ENCODE assay signal across 9 mouse cellular contexts in genomic region chr17:49627011-49627794, GRCm38 (mm10). TPM values are rescaled to one million over a fixed set of nuclear protein-coding genes. Genes with fewer than 3 reads are reported as not detected.
DNase-seq lines count a peak whose midpoint lies in the region; ATAC-seq and TF ChIP-seq lines count a peak whose summit lies in the region.
"Had no signal": no experiment of that assay in that cellular context is flagged by ENCODE, and none has a peak within 500 bp of the region (broad histone marks: within the 10 kb centered on the region; RNA-seq: fewer than 3 reads in every experiment).

No protein-coding gene starts in this region.

- H3K4me2 ChIP-seq in lung, embryonic 14.5 days = no peak overlapping the region
- H3K4me2 ChIP-seq in kidney, embryonic 16.5 days (replicated peaks; ENCODE audit: low read depth, low read length) = no peak overlapping the region
- no peak overlapping the region for H3K4me2 ChIP-seq in stomach, embryonic 14.5 days (replicated peaks; ENCODE audit: low read depth, low read length)

- H3K4me3 ChIP-seq in lung, embryonic 14.5 days (ENCODE audit: low read depth, low read length) = no peak overlapping the region
- no peak overlapping the region for H3K4me3 ChIP-seq in lung, adult 2 months (replicated peaks; ENCODE audit: extremely low read depth, low read depth, low read length)
- no peak overlapping the region for H3K4me3 ChIP-seq in kidney, embryonic 16.5 days (ENCODE audit: low read length)
- no peak overlapping the region for H3K4me3 ChIP-seq in stomach, embryonic 14.5 days (ENCODE audit: low read depth, low read length)
- H3K4me3 ChIP-seq in gastrocnemius, adult 2 months = no peak overlapping the region

- H3K27ac ChIP-seq in lung, embryonic 14.5 days (ENCODE audit: low read depth) = no peak overlapping the region
- H3K27ac ChIP-seq in kidney, embryonic 16.5 days (ENCODE audit: low read length) = no peak overlapping the region
- no peak overlapping the region for H3K27ac ChIP-seq in stomach, embryonic 14.5 days (ENCODE audit: low read length)
- no peak overlapping the region for H3K27ac ChIP-seq in gastrocnemius, adult 2 months

- H3K27me3 ChIP-seq in lung, embryonic 14.5 days (ENCODE audit: insufficient read depth, low read length) = no peaks in the 10 kb centered on the region
- no peaks in the 10 kb centered on the region for H3K27me3 ChIP-seq in kidney, embryonic 16.5 days (ENCODE audit: insufficient read depth, low read length)
- no peaks in the 10 kb centered on the region for H3K27me3 ChIP-seq in stomach, embryonic 14.5 days (ENCODE audit: control insufficient read depth, insufficient read depth, low read length)

- peak; percentile 75; the same call in 1 of the 2 replicates for ATAC-seq in lung, embryonic 14.5 days (ENCODE audit: insufficient read depth)
- peak; percentile 85 for ATAC-seq in kidney, embryonic 16.5 days (ENCODE audit: low FRiP score, low TSS enrichment)
- ATAC-seq in stomach, embryonic 14.5 days (ENCODE audit: insufficient number of reproducible peaks, insufficient read depth, low FRiP score, low read depth) = peak; percentile 77

- H3K9ac ChIP-seq in lung, embryonic 14.5 days = no peak overlapping the region
- H3K9ac ChIP-seq in kidney, embryonic 16.5 days (replicated peaks; ENCODE audit: low read length) = no peak overlapping the region
- H3K9ac ChIP-seq in stomach, embryonic 14.5 days (replicated peaks; ENCODE audit: low read depth, low read length) = no peak overlapping the region

- no peaks in the 10 kb centered on the region for H3K9me3 ChIP-seq in lung, embryonic 14.5 days (ENCODE audit: low read depth, low read length)
- H3K9me3 ChIP-seq in kidney, embryonic 16.5 days (ENCODE audit: low read length) = no peaks in the 10 kb centered on the region; the same call in 1 of the 2 replicates
- H3K9me3 ChIP-seq in stomach, embryonic 14.5 days (ENCODE audit: control insufficient read depth, low read depth, low read length) = no peaks in the 10 kb centered on the region

- TF ChIP-seq POLR2A in lung, adult 2 months (IDR thresholded peaks at IDR 0.05; ENCODE audit: borderline replicate concordance, extremely low read depth, low read depth, low read length) = no peak

- TF ChIP-seq CTCF in lung, embryonic 14.5 days (IDR thresholded peaks at IDR 0.05; ENCODE audit: low read depth) = no peak
- no peak for TF ChIP-seq CTCF in lung, adult 2 months (IDR thresholded peaks at IDR 0.05; ENCODE audit: insufficient read depth, low read length)
- TF ChIP-seq CTCF in gastrocnemius, adult 2 months (IDR thresholded peaks at IDR 0.05) = no peak

- intact Hi-C loops in heart, postnatal 10 days (cut with DNase I) = no loop called here
- intact Hi-C loops in gastrocnemius, adult 2 months (cut with DNase I) = no loop called here

- H3K36me3 ChIP-seq in lung, embryonic 14.5 days (ENCODE audit: insufficient read depth) = no peaks in the 10 kb centered on the region
- no peaks in the 10 kb centered on the region for H3K36me3 ChIP-seq in kidney, embryonic 16.5 days (ENCODE audit: insufficient read depth, low read length)
- H3K36me3 ChIP-seq in stomach, embryonic 14.5 days (ENCODE audit: control insufficient read depth, insufficient read depth, low read length) = no peaks in the 10 kb centered on the region

- H3K4me1 ChIP-seq in lung, embryonic 14.5 days (ENCODE audit: insufficient read depth) = no peaks in the 10 kb centered on the region; the same call in 1 of the 2 replicates
- no peaks in the 10 kb centered on the region for H3K4me1 ChIP-seq in lung, adult 2 months (ENCODE audit: control insufficient read depth, insufficient read depth, low read length)
- no peaks in the 10 kb centered on the region for H3K4me1 ChIP-seq in kidney, embryonic 16.5 days (ENCODE audit: insufficient read depth, low read length)
- no peaks in the 10 kb centered on the region for H3K4me1 ChIP-seq in stomach, embryonic 14.5 days (ENCODE audit: control insufficient read depth, insufficient read depth, low read length)

- DNase-seq in lung, embryonic 14.5 days = no peak
- no peak for DNase-seq in lung, adult 2 months
- DNase-seq in heart, postnatal 10 days = peak; percentile 13 to 25
- DNase-seq in gastrocnemius, adult 2 months = no peak
- DNase-seq in gastrocnemius, postnatal 4 days (ENCODE audit: low spot score in 2 of 2) = no peak
- DNase-seq: thymus, postnatal 36 days had no signal

- 59% methylated on average over 13 of the region's 13 CpGs for WGBS in lung, embryonic 14.5 days
- WGBS in lung, adult 2 months = 74% methylated on average over 13 of the region's 13 CpGs
- WGBS in kidney, embryonic 16.5 days = 64% methylated on average over 13 of the region's 13 CpGs
- WGBS in stomach, embryonic 14.5 days = 72% methylated on average over 13 of the region's 13 CpGs

RNA-seq across cellular contexts. Expression of gene Kif6, which starts 12.3 kb away (rescaled TPM):
- 4.1 and 4.8 TPM in 2 replicates for polyA plus RNA-seq in lung, embryonic 14.5 days (2014; fragmentation: Nextera tagmentation; extraction: Ambion mirVana)
- 1.1 and 1.3 TPM in 2 replicates for polyA plus RNA-seq in lung, adult 2 months (2012; rRNA removed)
- total RNA-seq in heart, postnatal 10 days (2021) = 1 to 10 TPM; 4.3 to 5.7 TPM
- polyA plus RNA-seq in kidney, embryonic 16.5 days (2015; fragmentation: Nextera tagmentation; extraction: Ambion mirVana) = 1.6 and 2.2 TPM in 2 replicates
- polyA plus RNA-seq in stomach, embryonic 14.5 days (2014; fragmentation: Nextera tagmentation; extraction: Ambion mirVana) = 2.1 and 2.7 TPM in 2 replicates
- total RNA-seq in gastrocnemius, adult 2 months (2021) = not detected
- under 1 TPM; 0.21 to 0.56 TPM for total RNA-seq in gastrocnemius, postnatal 4 days (2021)
- total RNA-seq: gastrocnemius, adult 18-20 months had no signal

Comparison
In these comparisons a context has a peak if more than half of its experiments do, and no peak if none do; other contexts are left out.
1. DNase-seq: peak in heart, postnatal 10 days (2 of 2); none in lung, embryonic 14.5 days (single experiment), lung, adult 2 months (single experiment), gastrocnemius, adult 2 months (single experiment) and gastrocnemius, postnatal 4 days (0 of 2).
2. Peak in every context shown above with its lines, with median percentiles within 50 percentile points of each other: ATAC-seq.